Mouse (Mus musculus) hindbrain, postnatal 0 days (tissue): ENCODE measurements around the gene Opn4. TPM values are rescaled to one million over a fixed set of nuclear protein-coding genes. Genes with fewer than 3 reads are reported as not detected.

Source experiments
- ATAC-seq: fragments of 200-750 bp; cut with Nextera tagmentation; 2 replicates; pipeline ENCODE4 v1.8.0; 2017; ENCODE audit warnings: mild to moderate bottlenecking, moderate TSS enrichment, moderate library complexity
- DNase-seq: peaks from one replicate; pipeline ENCODE4 v3.0.0-alpha.2; 2015; ENCODE audit warnings: low spot score
- H3K27ac ChIP-seq: fragments of 300-500 bp; sonication (generic); 2 replicates; pipeline ENCODE4 v1.5.1; 2014; ENCODE audit warnings: mild to moderate bottlenecking
- H3K27me3 ChIP-seq: fragments of 300-500 bp; sonication (generic); 2 replicates; pipeline ENCODE4 v1.6.1; 2014; ENCODE audit warnings: low read length, mixed read lengths; ENCODE audit not compliant: insufficient read depth
- H3K36me3 ChIP-seq: fragments of 300-500 bp; sonication (generic); 2 replicates; pipeline ENCODE4 v1.6.1; 2014; ENCODE audit warnings: low read length, mixed read lengths; ENCODE audit not compliant: insufficient read depth
- H3K4me1 ChIP-seq: fragments of 300-500 bp; sonication (generic); 2 replicates; pipeline ENCODE4 v1.6.1; 2014; ENCODE audit warnings: antibody characterized with exemption, low read length, mixed read lengths; ENCODE audit not compliant: insufficient read depth
- H3K4me2 ChIP-seq: fragments of 300-500 bp; sonication (generic); 2 replicates; pipeline ENCODE4 v1.6.1; 2014; ENCODE audit warnings: low read depth, mild to moderate bottlenecking, low read length, moderate library complexity, mixed read lengths
- H3K4me3 ChIP-seq: fragments of 300-500 bp; sonication (generic); 2 replicates; pipeline ENCODE4 v1.5.1; 2014; ENCODE audit warnings: low read length
- H3K9ac ChIP-seq: fragments of 300-500 bp; sonication (generic); replicated peaks from 2 replicates; pipeline ENCODE4 v1.6.1; 2014; ENCODE audit warnings: mild to moderate bottlenecking, low read length, moderate library complexity, mixed read lengths
- H3K9me3 ChIP-seq: fragments of 300-500 bp; sonication (generic); 2 replicates; pipeline ENCODE4 v1.6.1; 2016; ENCODE audit warnings: low read length, mixed read lengths
- CTCF ChIP-seq: IDR thresholded peaks from 2 replicates; pipeline ENCODE4 v1.5.1; 2016; ENCODE audit warnings: antibody characterized with exemption, control low read depth, low read depth
- WGBS: fragments of 180-500 bp; shearing (Covaris S2); extraction: QIAGEN DNeasy Blood & Tissue Kit; methylation state at CpG from one replicate; pipeline ENCODE4 v1.1.7; 2014; 5-methylcytosine and 5-hydroxymethylcytosine counted together
- polyA plus RNA-seq: library from polyadenylated mRNA; unstranded; fragments of >200 nt; fragmentation: Nextera tagmentation; extraction: Ambion mirVana; gene quantifications from 2 replicates; pipeline ENCODE4 v1.2.1, GENCODE M21; 2015
- total RNA-seq: library from RNA; depleted of rRNA; stranded (reverse); fragments of >200 nt; gene quantifications from 2 replicates; pipeline ENCODE4 v1.2.3, GENCODE M21; 2014

Gene Opn4
- total and polyA plus RNA-seq, 2 experiments from 2014 or later = 0.14 TPM; not detected in 1

- Histone ChIP-seq H3K9me3 (no peaks in the 10 kb centered on the region), H3K4me3 (no peak overlapping the region), H3K9ac (no peak overlapping the region), H3K4me2 (no peak overlapping the region), H3K27me3 (no peaks in the 10 kb centered on the region), H3K4me1 (no peaks in the 10 kb centered on the region), H3K36me3 (no peaks in the 10 kb centered on the region), H3K27ac (no peak overlapping the region)
- no peak for TF ChIP-seq CTCF
- WGBS = 87% methylated on average over 17 of the region's 17 CpGs
- DNase-seq (no peak), ATAC-seq (no peak)
These were observed 28.1 kb downstream of the Opn4 start for GRCm38 (mm10) chr14:34571610-34572387.

- no peaks in the 10 kb centered on the region for H3K36me3 ChIP-seq
- no peak overlapping the region for H3K27ac ChIP-seq
- no peak for TF ChIP-seq CTCF
- DNase-seq = no peak
- H3K4me3 ChIP-seq = no peak overlapping the region
- H3K9me3 ChIP-seq = no peaks in the 10 kb centered on the region
- no peaks in the 10 kb centered on the region for H3K27me3 ChIP-seq
- no peak overlapping the region for H3K9ac ChIP-seq
- 76% methylated on average over 4 of the region's 4 CpGs for WGBS
- no peaks in the 10 kb centered on the region for H3K4me1 ChIP-seq
- no peak overlapping the region for H3K4me2 ChIP-seq
- no peak for ATAC-seq
These were observed 29.0 kb downstream of the Opn4 start for GRCm38 (mm10) chr14:34570903-34571302.

GRCm38 (mm10) chr14:34570294-34570693 is 29.6 kb downstream of the Opn4 start:
- Histone ChIP-seq H3K9me3 (no peaks in the 10 kb centered on the region), H3K27me3 (no peaks in the 10 kb centered on the region), H3K27ac (no peak overlapping the region), H3K9ac (no peak overlapping the region), H3K4me2 (peak overlapping the region; percentile 62), H3K36me3 (no peaks in the 10 kb centered on the region), H3K4me1 (no peaks in the 10 kb centered on the region), H3K4me3 (peak overlapping the region; percentile 26)
- ATAC-seq = peak; percentile 76
- under 1% methylated on average over 6 of the region's 6 CpGs for WGBS
- peak; percentile 92 for DNase-seq
- peak; percentile 87 for TF ChIP-seq CTCF

- no peaks in the 10 kb centered on the region for H3K4me1 ChIP-seq
- peak overlapping the region; percentile 62 for H3K4me2 ChIP-seq
- peak overlapping the region; percentile 26 for H3K4me3 ChIP-seq
- H3K9me3 ChIP-seq = no peaks in the 10 kb centered on the region
- ATAC-seq (no peak), DNase-seq (no peak)
- no peak for TF ChIP-seq CTCF
- H3K27me3 ChIP-seq = no peaks in the 10 kb centered on the region
- H3K9ac ChIP-seq = 0 out of 2 replicates have a peak overlapping the region, but pooled peaks have one; percentile 30
- 35% methylated on average over 27 of the region's 27 CpGs for WGBS
- no peak overlapping the region for H3K27ac ChIP-seq
- no peaks in the 10 kb centered on the region for H3K36me3 ChIP-seq
These were observed 30.3 kb downstream of the Opn4 start for GRCm38 (mm10) chr14:34569534-34570194.

- no peak for TF ChIP-seq CTCF
- H3K27me3 ChIP-seq = no peaks in the 10 kb centered on the region
- H3K4me3 ChIP-seq = no peak overlapping the region
- H3K27ac ChIP-seq = no peak overlapping the region
- ATAC-seq (no peak), DNase-seq (no peak)
- WGBS = 85% methylated on average over 4 of the region's 4 CpGs
- H3K36me3 ChIP-seq = no peaks in the 10 kb centered on the region
- H3K4me2 ChIP-seq = no peak overlapping the region
- H3K4me1 ChIP-seq = no peaks in the 10 kb centered on the region
- no peak overlapping the region for H3K9ac ChIP-seq
- no peaks in the 10 kb centered on the region for H3K9me3 ChIP-seq
These were observed 31.3 kb downstream of the Opn4 start for GRCm38 (mm10) chr14:34568626-34569025.

GRCm38 (mm10) chr14:34567697-34568096 is 32.2 kb downstream of the Opn4 start:
- Histone ChIP-seq H3K27me3 (no peaks in the 10 kb centered on the region), H3K36me3 (no peaks in the 10 kb centered on the region), H3K9ac (no peak overlapping the region), H3K4me2 (no peak overlapping the region), H3K9me3 (no peaks in the 10 kb centered on the region), H3K4me1 (no peaks in the 10 kb centered on the region), H3K27ac (no peak overlapping the region), H3K4me3 (no peak overlapping the region)
- ATAC-seq (no peak), DNase-seq (no peak)
- 50% methylated on average over 5 of the region's 5 CpGs for WGBS
- no peak for TF ChIP-seq CTCF

GRCm38 (mm10) chr14:34566530-34566929 is 33.4 kb downstream of the Opn4 start:
- H3K9ac ChIP-seq = no peak overlapping the region
- H3K4me3 ChIP-seq = no peak overlapping the region
- no peak overlapping the region for H3K27ac ChIP-seq
- DNase-seq (no peak), ATAC-seq (no peak)
- no peaks in the 10 kb centered on the region for H3K9me3 ChIP-seq
- TF ChIP-seq CTCF = no peak
- H3K36me3 ChIP-seq = no peaks in the 10 kb centered on the region
- H3K4me1 ChIP-seq = no peaks in the 10 kb centered on the region
- WGBS = 91% methylated on average over 7 of the region's 7 CpGs
- no peak overlapping the region for H3K4me2 ChIP-seq
- no peaks in the 10 kb centered on the region for H3K27me3 ChIP-seq
